Comparison of ENCODE assay signal across 23 mouse cellular contexts in genomic region chr4:102577636-102578035, GRCm38 (mm10).
DNase-seq lines count a peak whose midpoint lies in the region; ATAC-seq and TF ChIP-seq lines count a peak whose summit lies in the region.
"Had no signal": no experiment of that assay in that cellular context is flagged by ENCODE, and none has a peak within 500 bp of the region (broad histone marks: within the 10 kb centered on the region; RNA-seq: fewer than 3 reads in every experiment).

No protein-coding gene starts in this region.

- no peaks in the 10 kb centered on the region for H3K36me3 ChIP-seq in heart, embryonic 14.5 days (ENCODE audit: control insufficient read depth, insufficient read depth, low read length)
- H3K36me3 ChIP-seq in heart, embryonic 11.5 days (ENCODE audit: control insufficient read depth, insufficient read depth, low read length), result no peaks in the 10 kb centered on the region
- H3K36me3 ChIP-seq in stomach, embryonic 16.5 days (ENCODE audit: control insufficient read depth, insufficient read depth, low read length), result no peaks in the 10 kb centered on the region
- no peaks in the 10 kb centered on the region for H3K36me3 ChIP-seq in stomach, postnatal 0 days (ENCODE audit: control insufficient read depth, insufficient read depth, low read length)
- H3K36me3 ChIP-seq: forebrain, embryonic 10.5 days; limb, embryonic 10.5 days had no signal

- no peak for ATAC-seq in heart, embryonic 14.5 days (ENCODE audit: insufficient number of reproducible peaks, insufficient read depth, low FRiP score, low read depth)
- no peak for ATAC-seq in heart, embryonic 11.5 days (replicated peaks; ENCODE audit: insufficient number of reproducible peaks, low FRiP score, low TSS enrichment)
- 0 out of 2 replicates have a peak, but pooled peaks have one; percentile 21 for ATAC-seq in stomach, embryonic 16.5 days (ENCODE audit: insufficient read depth, low FRiP score)
- no peak for ATAC-seq in stomach, postnatal 0 days (ENCODE audit: low FRiP score, low TSS enrichment)
- ATAC-seq: forebrain, embryonic 16.5 days; inflammation-experienced regulatory T-cells, adult 6 months; Patski had no signal

- TF ChIP-seq CTCF in layer of hippocampus, adult 2 months (conservative IDR thresholded peaks at IDR 0.05), result no peak
- no peak for TF ChIP-seq CTCF in stomach, postnatal 0 days (IDR thresholded peaks at IDR 0.05; ENCODE audit: low read depth)

- WGBS in heart, embryonic 14.5 days, result 81% methylated on average over 14 of the region's 14 CpGs
- 77% methylated on average over 14 of the region's 14 CpGs for WGBS in heart, embryonic 11.5 days (ENCODE audit: insufficient replicate concordance)
- WGBS in stomach, embryonic 16.5 days, result 76% methylated on average over 14 of the region's 14 CpGs
- 58% methylated on average over 14 of the region's 14 CpGs for WGBS in stomach, postnatal 0 days

- no peak overlapping the region for H3K9ac ChIP-seq in heart, embryonic 14.5 days (ENCODE audit: low read length)
- H3K9ac ChIP-seq in heart, embryonic 11.5 days (ENCODE audit: low read depth, low read length), result no peak overlapping the region
- H3K9ac ChIP-seq in stomach, embryonic 16.5 days (ENCODE audit: low read length), result no peak overlapping the region
- H3K9ac ChIP-seq in stomach, postnatal 0 days (ENCODE audit: low read length), result no peak overlapping the region
- H3K9ac ChIP-seq: hindbrain, embryonic 14.5 days; lung, embryonic 14.5 days had no signal

- H3K9me3 ChIP-seq in heart, embryonic 14.5 days (ENCODE audit: control insufficient read depth, low read length), result no peaks in the 10 kb centered on the region
- H3K9me3 ChIP-seq in heart, embryonic 11.5 days (replicated peaks; ENCODE audit: control insufficient read depth, low read length), result no peaks in the 10 kb centered on the region
- no peaks in the 10 kb centered on the region for H3K9me3 ChIP-seq in stomach, embryonic 16.5 days (replicated peaks; ENCODE audit: control insufficient read depth, low read length)
- H3K9me3 ChIP-seq in stomach, postnatal 0 days (ENCODE audit: control insufficient read depth, low read length), result no peaks in the 10 kb centered on the region
- H3K9me3 ChIP-seq: forebrain, embryonic 10.5 days; limb, embryonic 10.5 days had no signal

- DNase-seq in layer of hippocampus, adult 2 months (ENCODE audit: low spot score in 2 of 2), result no peak
- DNase-seq in layer of hippocampus, adult 11-12 months (ENCODE audit: low spot score), result no peak
- no peak for DNase-seq in stomach, postnatal 0 days (ENCODE audit: low spot score)
- no peak for DNase-seq in urinary bladder, postnatal 4 days (ENCODE audit: low spot score in 2 of 2)
- DNase-seq: adrenal gland, postnatal 36 days; cerebellum, adult 11 months; cerebellum, adult 9-11 months; gastrocnemius, postnatal 25 days; kidney, adult 8-10 months; kidney, postnatal 10 days; lung, embryonic 14.5 days; thymus, adult 2 months had no signal

- H3K4me3 ChIP-seq in heart, embryonic 14.5 days (ENCODE audit: control insufficient read depth in 1 of 2, insufficient read depth in 1 of 2, low read depth in 1 of 2, low read length in 2 of 2), result no peak overlapping the region
- H3K4me3 ChIP-seq in heart, embryonic 11.5 days (ENCODE audit: low read depth, low read length), result no peak overlapping the region
- peak overlapping the region; percentile 8; the same call in 1 of the 2 replicates for H3K4me3 ChIP-seq in layer of hippocampus, adult 2 months
- no peak overlapping the region for H3K4me3 ChIP-seq in stomach, embryonic 16.5 days (replicated peaks; ENCODE audit: low read length)
- H3K4me3 ChIP-seq in stomach, postnatal 0 days (ENCODE audit: low read depth, low read length), result no peak overlapping the region
- H3K4me3 ChIP-seq: forebrain, embryonic 10.5 days; limb, embryonic 10.5 days had no signal

- no peaks in the 10 kb centered on the region for H3K27me3 ChIP-seq in heart, embryonic 14.5 days (ENCODE audit: control insufficient read depth, insufficient read depth, low read length)
- no peaks in the 10 kb centered on the region for H3K27me3 ChIP-seq in heart, embryonic 11.5 days (ENCODE audit: control insufficient read depth, insufficient read depth, low read length)
- no peaks in the 10 kb centered on the region for H3K27me3 ChIP-seq in stomach, embryonic 16.5 days (ENCODE audit: control insufficient read depth, insufficient read depth, low read length)
- H3K27me3 ChIP-seq in stomach, postnatal 0 days (ENCODE audit: control insufficient read depth, insufficient read depth, low read length), result no peaks in the 10 kb centered on the region
- H3K27me3 ChIP-seq: Patski had no signal

- no peak for TF ChIP-seq EP300 in stomach, postnatal 0 days (optimal IDR thresholded peaks at IDR 0.05)

- peaks cover 9 to 24% of the 10 kb centered on the region in 2 experiments for H3K4me1 ChIP-seq in heart, embryonic 14.5 days (ENCODE audit: control insufficient read depth in 2 of 2, insufficient read depth in 2 of 2, low read length in 2 of 2)
- H3K4me1 ChIP-seq in heart, embryonic 11.5 days (ENCODE audit: control insufficient read depth, insufficient read depth, low read length), result peaks cover 7% of the 10 kb centered on the region; the same call in 1 of the 2 replicates
- H3K4me1 ChIP-seq in stomach, embryonic 16.5 days (ENCODE audit: control insufficient read depth, insufficient read depth, low read length), result peaks cover 7% of the 10 kb centered on the region
- H3K4me1 ChIP-seq in stomach, postnatal 0 days (replicated peaks; ENCODE audit: control insufficient read depth, insufficient read depth), result peaks cover 4% of the 10 kb centered on the region

- 0 out of 2 replicates have a peak overlapping the region, but pooled peaks have one; percentile 10 for H3K4me2 ChIP-seq in heart, embryonic 14.5 days (ENCODE audit: low read length)
- no peak overlapping the region for H3K4me2 ChIP-seq in heart, embryonic 11.5 days
- H3K4me2 ChIP-seq in stomach, embryonic 16.5 days (ENCODE audit: low read depth, low read length), result no peak overlapping the region
- no peak overlapping the region for H3K4me2 ChIP-seq in stomach, postnatal 0 days (replicated peaks; ENCODE audit: low read depth)
- H3K4me2 ChIP-seq: hindbrain, embryonic 14.5 days; liver, embryonic 11.5 days; lung, embryonic 14.5 days; midbrain, embryonic 11.5 days had no signal

- H3K27ac ChIP-seq in heart, embryonic 14.5 days (replicated peaks in 1 of 2; ENCODE audit: control insufficient read depth in 1 of 2, insufficient read depth in 1 of 2, low read depth in 2 of 2, low read length in 2 of 2), result no peak overlapping the region; a peak in 1 of 4 replicates
- no peak overlapping the region for H3K27ac ChIP-seq in heart, embryonic 11.5 days (ENCODE audit: low read depth, low read length)
- H3K27ac ChIP-seq in layer of hippocampus, adult 2 months, result peak overlapping the region; percentile 58; the same call in 1 of the 2 replicates
- no peak overlapping the region for H3K27ac ChIP-seq in stomach, embryonic 16.5 days (ENCODE audit: low read length)
- no peak overlapping the region for H3K27ac ChIP-seq in stomach, postnatal 0 days (replicated peaks)
- H3K27ac ChIP-seq: forebrain, embryonic 10.5 days; hindbrain, embryonic 14.5 days; limb, embryonic 10.5 days had no signal
